Mouse (Mus musculus): ENCODE results near the gene Foxd2. TPM values are rescaled to one million over a fixed set of nuclear protein-coding genes. Genes with fewer than 3 reads are reported as not detected.

The Foxd2 gene
- total RNA-seq, 1 experiment from 2014 or later, result 1.6 TPM

Other genes starting within 250 kb of the Foxd2 start
- gene Gm12830, start 87.2 kb downstream of the Foxd2 start, total RNA-seq (2021), result not detected in 2 replicates
- not detected in 2 replicates for gene Foxe3, start 17.1 kb upstream of the Foxd2 start, total RNA-seq (2021)
- 102 and 104 TPM in 2 replicates for gene Cmpk1, start 78.4 kb upstream of the Foxd2 start, total RNA-seq (2021)
- 0.94 and 1.2 TPM in 2 replicates for gene Stil, start 91.3 kb upstream of the Foxd2 start, total RNA-seq (2021)
- gene Tal1, start 147.6 kb upstream of the Foxd2 start, total RNA-seq (2021), result 2.9 and 3.5 TPM in 2 replicates
- gene Pdzk1ip1, start 179.8 kb upstream of the Foxd2 start, total RNA-seq (2021), result 0.58 TPM in 1 of 2 replicates, not detected in the other
- gene Cyp4x1, start 225.4 kb upstream of the Foxd2 start, total RNA-seq (2021), result not detected in 2 replicates